Mouse (Mus musculus) forebrain, embryonic 13.5 days (tissue): ENCODE data around the gene Plcg2. TPM values are rescaled to one million over a fixed set of nuclear protein-coding genes. Genes with fewer than 3 reads are reported as not detected.
A peak's percentile ranks its signal among the peaks of the same experiment; 100 is the strongest.

ENCODE experiments used
- ATAC-seq: fragments of 200-750 bp; cut with Nextera tagmentation; 2 replicates; pipeline ENCODE4 v1.8.0; 2017
- H3K27ac ChIP-seq: fragments of 300-500 bp; sonication (generic); 2 replicates; pipeline ENCODE4 v1.5.1; 2015; ENCODE audit warnings: inconsistent platforms, mild to moderate bottlenecking, moderate library complexity
- H3K27me3 ChIP-seq: fragments of 300-500 bp; sonication (generic); 2 replicates; pipeline ENCODE4 v1.6.1; 2015; ENCODE audit warnings: mild to moderate bottlenecking, inconsistent platforms
- H3K36me3 ChIP-seq: fragments of 300-500 bp; sonication (generic); 2 replicates; pipeline ENCODE4 v1.6.1; 2015; ENCODE audit warnings: mild to moderate bottlenecking, inconsistent platforms; ENCODE audit not compliant: poor library complexity, severe bottlenecking
- H3K4me1 ChIP-seq: fragments of 300-500 bp; sonication (generic); 2 replicates; pipeline ENCODE4 v1.6.1; 2015; ENCODE audit warnings: inconsistent platforms
- H3K4me2 ChIP-seq: fragments of 300-500 bp; sonication (generic); 2 replicates; pipeline ENCODE4 v1.6.1; 2015; ENCODE audit warnings: inconsistent platforms, mild to moderate bottlenecking, moderate library complexity
- H3K4me3 ChIP-seq: fragments of 300-500 bp; sonication (generic); 2 replicates; pipeline ENCODE4 v1.5.1; 2015; ENCODE audit warnings: mild to moderate bottlenecking, inconsistent platforms
- H3K9ac ChIP-seq: fragments of 300-500 bp; sonication (generic); 2 replicates; pipeline ENCODE4 v1.6.1; 2015; ENCODE audit warnings: mild to moderate bottlenecking, inconsistent platforms
- H3K9me3 ChIP-seq: fragments of 300-500 bp; sonication (generic); replicated peaks from 2 replicates; pipeline ENCODE4 v1.6.1; 2016; ENCODE audit warnings: inconsistent platforms
- WGBS: fragments of 180-500 bp; shearing (Covaris S2); methylation state at CpG from one replicate; pipeline ENCODE4 v1.1.7; 2015; 5-methylcytosine and 5-hydroxymethylcytosine counted together
- polyA plus RNA-seq: library from polyadenylated mRNA; unstranded; fragments of >200 nt; fragmentation: Nextera tagmentation; extraction: Ambion mirVana; gene quantifications from 2 replicates; pipeline ENCODE4 v1.2.1, GENCODE M21; 2015

Gene Plcg2
- polyA plus RNA-seq, 1 experiment from 2014 or later: 0.84 TPM

DNA sequence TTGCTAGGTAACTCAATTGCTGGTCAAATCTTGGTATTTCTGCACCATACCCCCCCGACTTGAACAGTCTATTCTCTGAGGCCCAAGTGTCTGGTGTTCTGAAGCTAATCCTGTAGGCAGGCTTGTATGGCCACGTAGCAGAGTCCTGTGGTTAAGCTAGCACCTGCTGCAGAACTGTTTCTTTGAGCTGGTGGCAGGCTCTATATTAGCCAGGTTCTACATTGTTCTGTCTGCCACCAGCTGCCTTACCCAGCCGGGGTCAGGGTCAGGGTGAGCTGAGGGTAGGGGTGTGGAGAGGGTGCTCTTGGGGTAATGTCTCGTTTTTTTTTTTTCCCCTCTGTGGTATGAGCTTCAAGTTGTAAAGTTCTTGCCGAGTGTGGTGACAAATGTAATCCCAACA lies 31.1 kb downstream of the Plcg2 start:
- Histone ChIP-seq H3K36me3 (no peaks in the 10 kb centered on the region), H3K4me3 (no peak overlapping the region), H3K4me1 (no peaks in the 10 kb centered on the region), H3K27me3 (no peaks in the 10 kb centered on the region), H3K4me2 (no peak overlapping the region), H3K9me3 (no peaks in the 10 kb centered on the region), H3K9ac (no peak overlapping the region), H3K27ac (no peak overlapping the region)
- 68% methylated on average over 5 of the region's 5 CpGs for WGBS
- ATAC-seq: no peak

DNA sequence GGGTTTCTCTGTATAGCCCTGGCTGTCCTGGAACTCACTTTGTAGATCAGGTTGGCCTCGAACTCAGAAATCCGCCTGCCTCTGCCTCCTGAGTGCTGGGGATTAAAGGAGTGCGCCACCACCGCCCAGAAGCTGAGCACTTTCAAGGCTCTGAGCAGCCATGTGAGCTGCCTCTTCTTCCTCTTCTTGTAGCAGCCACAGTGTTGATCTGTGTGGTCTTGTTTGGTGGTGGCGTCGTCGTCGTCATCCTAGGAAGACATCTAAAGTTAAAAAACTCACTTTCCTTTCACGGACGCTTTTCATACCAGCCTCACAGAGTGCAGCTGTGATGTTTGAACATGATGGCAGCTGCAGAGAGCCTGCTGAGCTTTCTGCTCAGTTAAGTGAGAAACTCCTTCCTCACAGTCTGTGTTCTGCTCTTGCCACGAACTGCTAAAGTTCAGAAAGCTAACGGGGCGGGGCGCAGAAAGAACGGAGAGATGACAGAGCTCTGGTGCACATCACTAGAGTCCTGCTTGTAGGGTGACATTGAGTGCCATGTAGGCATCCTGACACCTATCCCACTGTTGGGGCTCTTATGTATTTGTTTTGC lies 34.4 kb downstream of the Plcg2 start:
- no peak for ATAC-seq
- H3K4me2 ChIP-seq: no peak overlapping the region
- 90% methylated on average over 15 of the region's 15 CpGs for WGBS
- no peak overlapping the region for H3K9ac ChIP-seq
- H3K4me3 ChIP-seq: no peak overlapping the region
- H3K36me3 ChIP-seq: no peaks in the 10 kb centered on the region
- no peaks in the 10 kb centered on the region for H3K4me1 ChIP-seq
- H3K27me3 ChIP-seq: no peaks in the 10 kb centered on the region
- no peak overlapping the region for H3K27ac ChIP-seq
- no peaks in the 10 kb centered on the region for H3K9me3 ChIP-seq

DNA sequence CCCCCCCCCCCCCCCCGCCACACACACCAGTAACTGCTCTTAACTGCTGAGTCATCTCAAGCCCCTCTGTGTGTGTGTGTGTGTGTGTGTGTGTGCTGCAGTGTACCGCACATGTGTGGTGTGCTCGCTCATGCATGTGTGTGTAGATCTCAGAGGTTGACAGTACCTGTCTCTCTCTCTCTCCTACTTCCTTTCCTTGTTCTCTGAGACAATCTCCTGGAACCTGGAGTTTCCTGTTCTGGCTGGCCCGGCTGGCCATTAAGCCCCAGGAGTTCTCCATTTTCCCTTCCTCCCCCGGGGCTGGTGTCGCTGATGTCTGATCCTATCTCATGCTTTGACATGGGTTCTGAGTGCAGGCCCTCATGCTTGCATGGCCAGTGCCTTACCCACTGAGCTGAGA lies 38.8 kb downstream of the Plcg2 start:
- Histone ChIP-seq H3K9me3 (no peaks in the 10 kb centered on the region), H3K4me1 (no peaks in the 10 kb centered on the region), H3K9ac (no peak overlapping the region), H3K4me2 (no peak overlapping the region), H3K27ac (no peak overlapping the region), H3K36me3 (no peaks in the 10 kb centered on the region), H3K27me3 (no peaks in the 10 kb centered on the region), H3K4me3 (no peak overlapping the region)
- ATAC-seq: no peak
- 88% methylated on average over 5 of the region's 6 CpGs for WGBS

DNA sequence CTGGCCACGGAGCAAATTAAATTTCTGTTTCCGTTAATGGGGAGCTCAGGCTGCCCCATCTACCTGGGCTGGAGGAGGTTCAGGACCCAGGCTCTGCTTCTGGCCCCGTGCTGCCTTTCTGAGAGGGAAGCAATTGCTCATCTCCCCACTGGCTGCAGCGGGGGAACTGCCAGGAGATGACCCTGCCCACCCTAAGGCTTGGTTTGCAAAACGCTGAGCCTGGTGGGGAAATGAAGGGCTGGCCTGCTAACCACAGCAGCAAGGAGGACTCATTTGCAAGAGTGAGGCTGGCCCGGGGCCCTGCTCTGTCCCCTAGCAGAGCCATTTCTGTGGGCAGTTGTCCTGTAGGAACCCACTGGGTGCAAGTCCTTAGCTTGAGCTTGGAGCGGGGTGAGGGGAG lies 39.7 kb downstream of the Plcg2 start:
- no peaks in the 10 kb centered on the region for H3K27me3 ChIP-seq
- no peaks in the 10 kb centered on the region for H3K4me1 ChIP-seq
- H3K4me2 ChIP-seq: no peak overlapping the region
- H3K36me3 ChIP-seq: no peaks in the 10 kb centered on the region
- ATAC-seq: no peak
- no peak overlapping the region for H3K4me3 ChIP-seq
- no peak overlapping the region for H3K9ac ChIP-seq
- H3K27ac ChIP-seq: no peak overlapping the region
- 74% methylated on average over 7 of the region's 7 CpGs for WGBS
- H3K9me3 ChIP-seq: no peaks in the 10 kb centered on the region

DNA sequence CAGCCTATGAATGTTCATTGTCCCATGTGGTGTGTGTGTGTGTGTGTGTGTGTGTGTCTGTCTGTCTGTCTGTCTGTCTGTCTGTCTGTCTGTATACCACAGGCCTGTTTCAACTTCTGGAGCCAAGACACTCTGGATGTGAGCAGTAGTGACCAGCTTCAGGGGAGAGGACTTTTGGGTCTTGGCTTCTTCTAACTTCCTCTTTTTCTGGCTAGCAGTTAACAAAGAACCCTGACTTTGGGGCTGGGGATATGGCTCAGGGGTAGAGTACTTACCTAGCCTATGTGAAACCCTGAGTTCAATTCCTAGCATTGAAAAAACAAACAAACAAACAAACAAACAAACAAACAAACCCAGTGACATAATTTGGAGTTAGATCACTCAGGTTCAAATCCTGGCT lies 44.9 kb downstream of the Plcg2 start:
- H3K9me3 ChIP-seq: no peaks in the 10 kb centered on the region
- no peak overlapping the region for H3K4me2 ChIP-seq
- no peak overlapping the region for H3K9ac ChIP-seq
- no peaks in the 10 kb centered on the region for H3K4me1 ChIP-seq
- no peaks in the 10 kb centered on the region for H3K36me3 ChIP-seq
- no peak overlapping the region for H3K27ac ChIP-seq
- no peak for ATAC-seq
- H3K27me3 ChIP-seq: no peaks in the 10 kb centered on the region
- H3K4me3 ChIP-seq: no peak overlapping the region

DNA sequence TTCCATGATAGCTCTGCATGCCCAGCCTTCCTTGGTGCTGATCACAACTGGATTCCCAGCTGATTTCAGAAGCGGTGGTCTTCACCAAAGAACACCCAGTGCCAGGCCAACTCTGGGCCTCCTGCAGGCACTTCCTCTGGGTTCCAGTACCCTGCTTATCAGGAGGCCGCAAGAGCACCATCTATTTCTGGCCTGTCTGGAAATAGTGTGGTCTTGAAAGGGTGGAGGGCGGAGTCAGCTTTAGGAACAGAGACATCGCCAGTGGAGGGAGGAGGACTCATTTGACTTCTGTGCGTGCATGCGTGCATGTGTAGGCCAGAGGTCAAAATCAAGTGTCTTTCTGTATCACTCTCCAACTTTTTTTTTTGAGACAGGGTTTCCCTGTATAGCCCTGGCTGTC lies 45.7 kb downstream of the Plcg2 start:
- Histone ChIP-seq H3K27me3 (no peaks in the 10 kb centered on the region), H3K9ac (no peak overlapping the region), H3K27ac (no peak overlapping the region), H3K9me3 (no peaks in the 10 kb centered on the region), H3K4me1 (no peaks in the 10 kb centered on the region), H3K4me2 (no peak overlapping the region), H3K4me3 (no peak overlapping the region), H3K36me3 (no peaks in the 10 kb centered on the region)
- WGBS: 81% methylated on average over 6 of the region's 6 CpGs
- no peak for ATAC-seq

DNA sequence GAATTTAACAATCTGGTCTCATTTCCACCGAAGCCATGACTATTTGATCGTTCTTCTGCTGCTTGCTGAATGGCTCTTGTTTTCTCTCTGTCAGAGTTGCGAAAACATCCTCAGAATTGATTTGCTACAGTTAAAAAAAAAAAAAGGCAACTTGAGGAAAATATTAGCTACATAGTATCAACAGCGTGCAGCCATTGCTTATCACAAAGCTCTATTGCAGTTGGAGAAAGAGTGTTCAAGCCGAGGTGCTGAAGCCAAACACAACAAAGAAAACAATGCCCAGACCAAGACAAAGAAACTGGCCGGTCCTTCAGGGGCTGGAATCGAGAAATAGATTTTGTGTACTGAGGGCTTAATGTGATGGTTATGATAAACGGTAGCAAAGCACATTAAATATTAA lies 47.0 kb downstream of the Plcg2 start:
- ATAC-seq: no peak
- Histone ChIP-seq H3K4me3 (no peak overlapping the region), H3K4me2 (no peak overlapping the region), H3K27me3 (no peaks in the 10 kb centered on the region), H3K27ac (no peak overlapping the region), H3K36me3 (no peaks in the 10 kb centered on the region), H3K9me3 (no peaks in the 10 kb centered on the region), H3K9ac (no peak overlapping the region), H3K4me1 (no peaks in the 10 kb centered on the region)
- WGBS: 62% methylated on average over 8 of the region's 8 CpGs

DNA sequence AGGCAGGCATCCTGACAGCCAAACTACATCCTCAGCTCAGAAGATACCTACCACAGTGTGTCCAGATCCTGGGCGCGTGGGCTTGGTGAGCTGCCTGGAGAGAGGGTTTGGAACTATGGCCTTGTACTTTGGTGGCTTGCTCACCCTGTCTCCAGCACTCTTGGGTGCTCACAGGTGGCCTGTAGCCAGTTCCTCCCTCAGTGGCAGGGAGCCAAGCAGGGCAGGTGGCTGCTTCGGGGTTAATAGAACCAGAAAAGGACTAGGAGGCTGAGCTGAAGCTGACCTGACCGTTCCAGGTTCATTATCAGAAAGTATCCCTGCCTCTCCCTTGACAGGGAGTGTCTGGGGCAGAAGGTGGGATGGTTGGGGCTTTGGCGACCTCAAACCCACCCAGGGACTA lies 48.3 kb downstream of the Plcg2 start:
- no peaks in the 10 kb centered on the region for H3K27me3 ChIP-seq
- H3K9ac ChIP-seq: no peak overlapping the region
- no peak overlapping the region for H3K4me2 ChIP-seq
- ATAC-seq: no peak
- no peak overlapping the region for H3K4me3 ChIP-seq
- no peak overlapping the region for H3K27ac ChIP-seq
- 85% methylated on average over 5 of the region's 5 CpGs for WGBS
- H3K4me1 ChIP-seq: no peaks in the 10 kb centered on the region
- H3K9me3 ChIP-seq: no peaks in the 10 kb centered on the region
- no peaks in the 10 kb centered on the region for H3K36me3 ChIP-seq

DNA sequence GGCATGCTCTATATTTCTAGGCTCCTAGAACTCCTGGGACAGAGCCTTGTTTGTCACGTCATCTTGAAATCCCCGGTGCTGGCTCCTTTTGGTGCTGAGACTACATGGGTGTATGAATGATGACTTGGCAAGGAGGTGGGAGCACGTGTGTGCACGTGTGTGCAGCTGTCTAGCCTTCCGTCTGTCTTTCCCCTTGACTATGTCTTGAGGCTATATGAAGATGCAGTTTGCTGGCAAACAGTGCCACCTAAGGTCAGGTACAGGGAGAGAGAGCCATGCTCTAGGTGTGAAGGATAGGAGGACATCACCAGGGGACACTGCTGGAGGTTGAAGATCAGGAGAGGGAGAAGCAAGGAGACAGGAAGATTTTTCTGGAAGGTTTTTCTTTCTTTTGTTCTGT lies 49.9 kb downstream of the Plcg2 start:
- Histone ChIP-seq H3K27me3 (no peaks in the 10 kb centered on the region), H3K4me2 (no peak overlapping the region), H3K27ac (no peak overlapping the region), H3K36me3 (no peaks in the 10 kb centered on the region), H3K4me1 (no peaks in the 10 kb centered on the region), H3K9ac (no peak overlapping the region), H3K4me3 (no peak overlapping the region), H3K9me3 (no peaks in the 10 kb centered on the region)
- 90% methylated on average over 5 of the region's 5 CpGs for WGBS
- no peak for ATAC-seq

DNA sequence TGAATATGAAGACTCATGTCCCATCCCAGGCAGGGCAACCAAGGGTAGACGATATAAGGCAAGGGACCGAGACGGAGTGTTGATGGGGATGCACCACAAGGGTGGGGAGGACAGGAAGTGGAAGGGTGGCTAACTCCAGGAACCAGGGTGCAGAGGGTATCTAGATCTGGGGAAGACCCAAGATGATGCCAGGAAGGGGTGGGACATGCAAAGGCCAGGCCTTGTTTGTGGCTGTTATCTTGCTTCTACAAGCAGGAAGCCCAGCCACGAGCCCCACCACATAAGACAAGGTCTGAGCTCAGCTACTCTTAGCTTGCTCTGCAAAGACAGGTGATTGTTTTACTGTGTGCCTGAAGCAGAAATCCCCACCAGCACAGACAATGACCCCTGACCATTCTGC lies 50.4 kb downstream of the Plcg2 start:
- WGBS: 96% methylated on average over 4 of the region's 4 CpGs
- Histone ChIP-seq H3K4me2 (no peak overlapping the region), H3K36me3 (no peaks in the 10 kb centered on the region), H3K9ac (no peak overlapping the region), H3K27me3 (no peaks in the 10 kb centered on the region), H3K4me3 (no peak overlapping the region), H3K27ac (no peak overlapping the region), H3K9me3 (no peaks in the 10 kb centered on the region), H3K4me1 (no peaks in the 10 kb centered on the region)
- ATAC-seq: no peak

DNA sequence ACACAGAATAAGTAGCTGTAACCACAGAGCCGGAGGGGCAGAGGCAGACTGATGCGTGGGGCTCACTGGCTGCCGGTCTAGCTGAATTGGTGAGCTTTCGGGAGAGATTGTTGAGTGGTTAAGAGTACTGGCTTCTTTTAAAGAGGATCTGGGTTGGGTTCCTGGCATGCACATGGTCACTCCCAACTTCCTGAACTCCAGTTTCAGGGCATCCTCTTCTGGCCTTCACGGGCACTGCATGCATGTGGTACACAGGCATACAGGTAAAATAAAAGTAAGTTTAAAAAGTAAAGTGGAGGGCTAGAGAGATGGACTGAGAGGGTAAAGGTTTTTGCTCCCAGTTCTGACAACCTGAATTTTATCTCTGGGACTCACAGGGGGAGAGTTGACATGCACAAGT lies 52.4 kb downstream of the Plcg2 start:
- H3K9me3 ChIP-seq: no peaks in the 10 kb centered on the region
- H3K27ac ChIP-seq: no peak overlapping the region
- H3K4me1 ChIP-seq: no peaks in the 10 kb centered on the region
- H3K4me2 ChIP-seq: no peak overlapping the region
- no peak overlapping the region for H3K4me3 ChIP-seq
- 91% methylated on average over 5 of the region's 5 CpGs for WGBS
- H3K36me3 ChIP-seq: no peaks in the 10 kb centered on the region
- H3K9ac ChIP-seq: no peak overlapping the region
- no peaks in the 10 kb centered on the region for H3K27me3 ChIP-seq
- ATAC-seq: no peak

DNA sequence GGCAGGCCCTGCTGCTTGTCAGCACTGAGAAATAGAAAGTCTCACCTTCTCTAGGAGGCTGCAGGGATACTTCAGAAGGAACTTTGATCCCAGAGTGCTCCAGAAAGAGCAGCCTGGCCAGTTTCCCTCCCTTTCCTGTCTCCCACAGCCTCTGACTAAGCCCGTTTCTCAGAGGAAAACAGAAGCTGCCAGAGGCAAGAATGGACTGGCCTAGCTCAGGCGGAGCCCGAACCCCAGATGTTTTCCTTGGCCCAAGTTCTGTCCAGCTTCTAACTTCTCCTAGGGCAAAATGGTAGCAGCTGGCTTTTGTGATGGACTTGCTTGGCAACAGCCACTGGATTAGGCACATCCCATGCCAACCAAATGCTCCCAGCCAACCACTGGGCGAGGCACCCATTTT lies 62.9 kb downstream of the Plcg2 start:
- Histone ChIP-seq H3K27ac (no peak overlapping the region), H3K27me3 (peaks cover 9% of the 10 kb centered on the region; the same call in 1 of the 2 replicates), H3K4me3 (no peak overlapping the region), H3K9me3 (no peaks in the 10 kb centered on the region), H3K4me1 (0 out of 2 replicates have a peak, but pooled peaks cover 6% of the 10 kb centered on the region), H3K4me2 (no peak overlapping the region), H3K36me3 (no peaks in the 10 kb centered on the region), H3K9ac (no peak overlapping the region)
- no peak for ATAC-seq
- WGBS: 71% methylated on average over 4 of the region's 4 CpGs

DNA sequence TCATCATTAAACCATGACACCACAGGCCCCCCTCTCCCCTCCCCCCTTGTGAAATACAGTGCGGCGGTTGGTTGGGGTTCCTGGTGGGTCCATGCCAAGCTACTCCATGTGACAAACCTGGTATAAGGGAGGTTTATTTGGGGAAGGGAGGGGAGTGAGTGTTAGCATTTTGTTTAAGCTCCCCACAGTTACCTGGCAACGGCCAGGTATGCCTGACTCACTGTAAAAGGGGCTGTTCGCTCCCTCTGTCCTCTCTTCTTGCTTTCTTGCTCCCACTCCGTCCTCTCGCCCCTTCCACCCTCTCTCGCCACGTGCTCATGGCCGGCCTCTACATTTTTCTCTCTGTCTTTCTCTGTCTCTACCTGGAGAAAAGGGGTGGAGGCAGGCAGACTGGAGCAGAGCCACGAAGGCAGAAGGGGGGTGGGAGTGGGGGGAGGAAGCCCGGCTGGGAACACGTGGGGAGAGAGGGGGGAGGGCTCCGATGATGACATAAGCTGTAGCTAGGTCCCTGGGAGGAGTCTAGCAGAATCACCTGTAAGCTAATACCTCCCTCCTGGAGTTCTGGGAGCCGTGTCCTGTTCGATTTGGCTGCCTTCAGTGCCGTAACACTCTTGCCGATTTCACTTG lies 63.8 kb downstream of the Plcg2 start:
- no peaks in the 10 kb centered on the region for H3K9me3 ChIP-seq
- H3K27ac ChIP-seq: no peak overlapping the region
- 0 out of 2 replicates have a peak, but pooled peaks cover 6% of the 10 kb centered on the region for H3K4me1 ChIP-seq
- H3K9ac ChIP-seq: no peak overlapping the region
- ATAC-seq: no peak
- no peaks in the 10 kb centered on the region for H3K36me3 ChIP-seq
- peaks cover 9% of the 10 kb centered on the region; the same call in 1 of the 2 replicates for H3K27me3 ChIP-seq
- H3K4me2 ChIP-seq: peak overlapping the region; percentile 45
- H3K4me3 ChIP-seq: 0 out of 2 replicates have a peak overlapping the region, but pooled peaks have one; percentile 6
- 16% methylated on average over 17 of the region's 17 CpGs for WGBS
